ENCODE assay signal across 13 mouse cellular contexts in genomic region chr16:22316251-22316711, GRCm38 (mm10). TPM values are rescaled to one million over a fixed set of nuclear protein-coding genes. Genes with fewer than 3 reads are reported as not detected.
DNase-seq lines count a peak whose midpoint lies in the region; ATAC-seq and TF ChIP-seq lines count a peak whose summit lies in the region.
"Had no signal": no experiment of that assay in that cellular context is flagged by ENCODE, and none has a peak within 500 bp of the region (broad histone marks: within the 10 kb centered on the region; RNA-seq: fewer than 3 reads in every experiment).

No protein-coding gene starts in this region.

- TF ChIP-seq CTCF in lung, postnatal 0 days (IDR thresholded peaks at IDR 0.05) = no peak

- no peaks in the 10 kb centered on the region for H3K9me3 ChIP-seq in lung, postnatal 0 days (ENCODE audit: low read length)
- H3K9me3 ChIP-seq: heart, embryonic 12.5 days had no signal

- no peak for TF ChIP-seq EP300 in lung, postnatal 0 days (IDR thresholded peaks at IDR 0.05)

- H3K4me3 ChIP-seq in lung, postnatal 0 days (ENCODE audit: low read depth, low read length) = no peak overlapping the region
- H3K4me3 ChIP-seq: erythroblast, embryonic 14.5 days; heart, embryonic 12.5 days had no signal

- no peaks in the 10 kb centered on the region for H3K4me1 ChIP-seq in lung, postnatal 0 days (ENCODE audit: insufficient read depth, low read depth, low read length)
- H3K4me1 ChIP-seq: heart, embryonic 12.5 days had no signal

- no peaks in the 10 kb centered on the region for H3K36me3 ChIP-seq in lung, postnatal 0 days (ENCODE audit: insufficient read depth, low read length)
- H3K36me3 ChIP-seq: heart, embryonic 12.5 days had no signal

- no peak overlapping the region for H3K27ac ChIP-seq in lung, postnatal 0 days (ENCODE audit: low read length)
- H3K27ac ChIP-seq: hindbrain, embryonic 14.5 days had no signal

- DNase-seq in frontal cortex, postnatal 25 days (ENCODE audit: low spot score in 2 of 2) = no peak
- DNase-seq in lung, postnatal 0 days (ENCODE audit: low spot score) = peak; percentile 61
- DNase-seq in lung, postnatal 25 days (ENCODE audit: low spot score) = no peak
- DNase-seq in kidney, postnatal 14 days = peak; percentile 52
- peak; percentile 77 for DNase-seq in telencephalon, adult 2 months (ENCODE audit: low read depth, low spot score)
- DNase-seq: adrenal gland, adult 8-10 months; cerebellum, adult 9-11 months; thymus, adult 2 months had no signal

- no peaks in the 10 kb centered on the region for H3K27me3 ChIP-seq in lung, postnatal 0 days (replicated peaks; ENCODE audit: insufficient read depth, low read length)

- H3K9ac ChIP-seq in lung, postnatal 0 days (replicated peaks; ENCODE audit: low read depth) = no peak overlapping the region
- H3K9ac ChIP-seq: heart, embryonic 12.5 days; hindbrain, embryonic 14.5 days had no signal

- ATAC-seq in frontal cortex, adult (ENCODE audit: low TSS enrichment) = peak; percentile 90
- no peak for ATAC-seq in lung, postnatal 0 days
- ATAC-seq in erythroblast, adult 5-6 weeks (replicated peaks; ENCODE audit: low FRiP score, poor library complexity, severe bottlenecking) = no peak

- H3K4me2 ChIP-seq in lung, postnatal 0 days (replicated peaks; ENCODE audit: low read depth, low read length) = no peak overlapping the region
- H3K4me2 ChIP-seq: heart, embryonic 12.5 days; hindbrain, embryonic 14.5 days had no signal

- 53% methylated on average over 8 of the region's 8 CpGs for WGBS in lung, postnatal 0 days

RNA-seq across cellular contexts. Expression of gene Tra2b, which starts 50.5 kb away (rescaled TPM):
- polyA plus RNA-seq in lung, postnatal 0 days (2015; fragmentation: Nextera tagmentation; extraction: Ambion mirVana) = 127 and 145 TPM in 2 replicates
- 94.5 and 96.5 TPM in 2 replicates for total RNA-seq in erythroblast, adult 5-6 weeks (2015; ENCODE audit: low replicate concordance)
- total RNA-seq in erythroblast, adult 5-6 weeks (2017; ENCODE audit: low replicate concordance) = 177 and 215 TPM in 2 replicates

Comparison
In these comparisons a context has a peak if more than half of its experiments do, and no peak if none do; other contexts are left out.
1. DNase-seq: peak in lung, postnatal 0 days (single experiment), kidney, postnatal 14 days (single experiment) and telencephalon, adult 2 months (single experiment); none in frontal cortex, postnatal 25 days (0 of 2) and lung, postnatal 25 days (single experiment).